Mouse (Mus musculus) intestine, embryonic 14.5 days (tissue): ENCODE results near the gene Fam129a. TPM values are rescaled to one million over a fixed set of nuclear protein-coding genes. Genes with fewer than 3 reads are reported as not detected.
"Not testable (repeated sequence)": the region's sequence is repeated elsewhere in the genome, so short reads cannot be mapped to it uniquely, and the experiment has no call there.

Experiments
- ATAC-seq: fragments of 200-750 bp; cut with Nextera tagmentation; replicated peaks from 2 replicates; pipeline ENCODE4 v1.8.0; 2017; ENCODE audit warnings: low read depth, moderate number of reproducible peaks, moderate TSS enrichment, moderate library complexity; ENCODE audit not compliant: low FRiP score, low TSS enrichment
- DNase-seq: peaks from one replicate; pipeline ENCODE4 v3.0.0-alpha.2; 2018; ENCODE audit warnings: low spot score
- H3K27ac ChIP-seq: fragments of 300-500 bp; sonication (generic); 2 replicates; pipeline ENCODE4 v1.5.1; 2014; ENCODE audit warnings: low read depth, mild to moderate bottlenecking, control low read depth
- H3K27me3 ChIP-seq: fragments of 300-500 bp; sonication (generic); replicated peaks from 2 replicates; pipeline ENCODE4 v1.6.1; 2014; ENCODE audit warnings: low read length, control low read depth; ENCODE audit not compliant: control insufficient read depth, insufficient read depth
- H3K36me3 ChIP-seq: fragments of 300-500 bp; sonication (generic); 2 replicates; pipeline ENCODE4 v1.6.1; 2014; ENCODE audit warnings: low read length, control low read depth; ENCODE audit not compliant: control insufficient read depth, insufficient read depth
- H3K4me1 ChIP-seq: fragments of 300-500 bp; sonication (generic); replicated peaks from 2 replicates; pipeline ENCODE4 v1.6.1; 2014; ENCODE audit warnings: low read length, control low read depth, mixed read lengths; ENCODE audit not compliant: control insufficient read depth, insufficient read depth
- H3K4me2 ChIP-seq: fragments of 300-500 bp; sonication (generic); 2 replicates; pipeline ENCODE4 v1.6.1; 2014; ENCODE audit warnings: low read length
- H3K4me3 ChIP-seq: fragments of 300-500 bp; sonication (generic); 2 replicates; pipeline ENCODE4 v1.5.1; 2014; ENCODE audit warnings: low read depth, low read length, control low read depth, mixed read lengths
- H3K9ac ChIP-seq: fragments of 300-500 bp; sonication (generic); 2 replicates; pipeline ENCODE4 v1.6.1; 2014; ENCODE audit warnings: mild to moderate bottlenecking, low read length
- H3K9me3 ChIP-seq: fragments of 300-500 bp; sonication (generic); 2 replicates; pipeline ENCODE4 v1.6.1; 2016; ENCODE audit warnings: low read length, control low read depth; ENCODE audit not compliant: control insufficient read depth
- WGBS: fragments of 180-500 bp; shearing (Covaris S2); extraction: QIAGEN DNeasy Blood & Tissue Kit; methylation state at CpG from one replicate; pipeline ENCODE4 v1.1.7; 2014; 5-methylcytosine and 5-hydroxymethylcytosine counted together
- polyA plus RNA-seq: library from polyadenylated mRNA; unstranded; fragments of >200 nt; fragmentation: Nextera tagmentation; extraction: Ambion mirVana; gene quantifications from 2 replicates; pipeline ENCODE4 v1.2.1, GENCODE M21; 2014

Gene Fam129a
- polyA plus RNA-seq, 1 experiment from 2014 or later: 5.2 TPM

DNA sequence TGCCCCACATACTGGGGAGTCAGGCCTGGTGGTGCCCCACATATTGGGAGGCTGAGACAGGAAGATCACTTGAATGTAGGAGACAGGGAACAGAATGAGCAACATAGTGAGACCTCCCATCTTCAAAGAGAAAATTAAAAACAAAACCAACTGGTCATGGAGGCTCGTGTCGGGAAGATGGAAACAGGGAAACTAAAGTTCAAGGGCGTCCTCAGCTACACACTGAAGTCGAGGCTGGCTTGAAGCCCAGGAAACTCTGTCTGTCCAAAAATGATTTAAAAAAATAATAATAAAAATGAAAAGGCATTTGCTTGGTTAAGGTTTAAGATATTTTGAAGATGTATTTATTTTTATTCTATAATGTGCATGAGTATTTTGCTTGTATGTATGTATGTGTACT is 152.8 kb downstream of the Fam129a start:
- H3K36me3 ChIP-seq: no peaks in the 10 kb centered on the region
- H3K27me3 ChIP-seq: no peaks in the 10 kb centered on the region
- H3K4me2 ChIP-seq: no peak overlapping the region
- no peak for ATAC-seq
- H3K9me3 ChIP-seq: no peaks in the 10 kb centered on the region
- no peak for DNase-seq
- 81% methylated on average over 4 of the region's 4 CpGs for WGBS
- no peak overlapping the region for H3K4me3 ChIP-seq
- no peak overlapping the region for H3K9ac ChIP-seq
- H3K4me1 ChIP-seq: no peaks in the 10 kb centered on the region
- H3K27ac ChIP-seq: no peak overlapping the region

DNA sequence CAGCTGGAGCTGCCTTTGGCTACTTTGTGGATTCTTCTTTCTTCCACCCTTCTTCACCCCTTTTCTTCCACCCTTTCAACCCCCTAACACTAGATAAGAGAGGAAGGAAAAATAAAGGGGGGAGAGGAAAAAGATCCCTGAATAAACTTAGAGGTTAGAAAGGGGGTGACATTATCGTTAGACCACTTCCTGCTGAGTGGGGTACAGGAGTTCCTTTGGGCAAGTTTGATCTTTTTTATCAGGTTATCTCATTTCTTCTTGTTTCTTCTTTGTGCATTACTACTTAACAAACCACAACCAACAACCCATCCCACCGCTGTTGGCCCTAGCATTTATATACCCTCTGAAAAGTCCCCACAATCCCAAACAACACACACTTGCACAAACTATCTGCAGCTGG is 154.6 kb downstream of the Fam129a start:
- Histone ChIP-seq H3K4me1 (no peaks in the 10 kb centered on the region), H3K4me2 (no peak overlapping the region), H3K4me3 (no peak overlapping the region), H3K27me3 (no peaks in the 10 kb centered on the region), H3K9ac (no peak overlapping the region), H3K27ac (no peak overlapping the region), H3K9me3 (no peaks in the 10 kb centered on the region), H3K36me3 (no peaks in the 10 kb centered on the region)
- no peak for ATAC-seq
- DNase-seq: no peak
- 64% methylated on average over 2 of the region's 2 CpGs for WGBS

DNA sequence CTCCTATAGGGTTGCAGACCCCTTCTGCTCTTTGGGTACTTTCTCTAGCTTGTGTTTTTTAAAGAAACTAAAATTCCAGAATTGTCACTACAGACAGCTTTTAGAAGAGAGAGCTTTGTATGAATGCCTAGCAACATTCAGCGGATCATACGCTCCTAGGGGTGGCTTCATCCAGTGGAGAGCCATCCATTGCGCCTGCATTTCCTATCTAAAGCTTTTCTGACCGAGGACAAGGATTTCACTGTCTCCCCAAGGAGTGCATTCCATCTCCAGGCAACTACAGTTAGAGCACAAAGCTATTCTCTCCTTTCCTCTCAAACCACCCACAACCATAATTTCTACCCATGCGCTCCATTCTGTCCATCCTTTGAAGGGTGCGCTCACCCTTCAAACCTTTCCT is 155.4 kb downstream of the Fam129a start:
- Histone ChIP-seq H3K9ac (no peak overlapping the region), H3K27ac (no peak overlapping the region), H3K4me1 (no peaks in the 10 kb centered on the region), H3K9me3 (no peaks in the 10 kb centered on the region), H3K27me3 (no peaks in the 10 kb centered on the region), H3K4me2 (no peak overlapping the region), H3K36me3 (no peaks in the 10 kb centered on the region), H3K4me3 (no peak overlapping the region)
- WGBS: 87% methylated on average over 6 of the region's 6 CpGs
- DNase-seq (no peak), ATAC-seq (no peak)

DNA sequence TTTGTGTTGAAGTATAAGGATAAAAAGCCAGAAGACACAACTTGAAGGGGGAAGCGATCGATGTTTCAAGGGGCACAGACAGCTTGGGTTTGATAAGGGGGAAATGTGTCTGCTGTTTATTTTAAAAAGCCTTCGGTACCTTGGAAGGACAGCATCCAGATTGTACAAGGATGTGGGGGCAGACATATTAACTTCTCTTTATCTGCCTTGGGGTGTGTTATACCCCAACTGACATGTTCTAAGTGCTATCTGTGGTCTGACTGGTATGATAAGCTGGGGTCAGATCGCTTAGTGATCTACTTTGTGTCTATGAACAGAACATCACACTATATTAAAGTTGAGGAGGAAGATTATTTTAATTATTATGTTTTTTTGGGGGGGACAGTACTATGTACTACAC is 157.2 kb downstream of the Fam129a start:
- DNase-seq: no peak
- H3K27me3 ChIP-seq: no peaks in the 10 kb centered on the region
- no peak overlapping the region for H3K27ac ChIP-seq
- WGBS: 57% methylated on average over 4 of the region's 4 CpGs
- no peaks in the 10 kb centered on the region for H3K36me3 ChIP-seq
- no peak for ATAC-seq
- no peak overlapping the region for H3K9ac ChIP-seq
- no peak overlapping the region for H3K4me3 ChIP-seq
- no peaks in the 10 kb centered on the region for H3K4me1 ChIP-seq
- no peak overlapping the region for H3K4me2 ChIP-seq
- H3K9me3 ChIP-seq: no peaks in the 10 kb centered on the region

DNA sequence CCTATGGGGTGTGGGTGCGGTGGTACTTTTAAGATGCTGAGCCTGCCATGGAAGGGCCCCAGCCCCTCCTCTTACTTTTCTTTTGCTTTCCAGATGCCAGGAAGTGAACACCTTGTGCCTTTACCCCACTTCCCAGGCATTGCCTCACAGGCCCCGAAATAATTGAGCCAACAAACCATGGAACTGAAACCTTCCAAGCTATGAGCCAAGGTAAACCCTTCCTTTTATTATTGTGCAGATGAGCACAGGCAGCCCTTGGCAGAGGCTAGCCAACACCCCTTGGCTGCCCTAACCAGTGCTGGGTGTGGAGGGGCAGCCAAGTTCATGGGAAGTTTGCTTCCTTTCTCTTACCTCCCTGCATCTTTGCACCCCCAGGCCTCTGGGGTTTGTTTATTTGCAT is 166.2 kb downstream of the Fam129a start:
- DNase-seq (no peak), ATAC-seq (no peak)
- Histone ChIP-seq H3K36me3 (no peaks in the 10 kb centered on the region), H3K4me1 (no peaks in the 10 kb centered on the region), H3K9me3 (no peaks in the 10 kb centered on the region), H3K27me3 (no peaks in the 10 kb centered on the region), H3K27ac (no peak overlapping the region), H3K4me3 (no peak overlapping the region), H3K4me2 (no peak overlapping the region), H3K9ac (no peak overlapping the region)
- WGBS: 85% methylated on average over 2 of the region's 2 CpGs

DNA sequence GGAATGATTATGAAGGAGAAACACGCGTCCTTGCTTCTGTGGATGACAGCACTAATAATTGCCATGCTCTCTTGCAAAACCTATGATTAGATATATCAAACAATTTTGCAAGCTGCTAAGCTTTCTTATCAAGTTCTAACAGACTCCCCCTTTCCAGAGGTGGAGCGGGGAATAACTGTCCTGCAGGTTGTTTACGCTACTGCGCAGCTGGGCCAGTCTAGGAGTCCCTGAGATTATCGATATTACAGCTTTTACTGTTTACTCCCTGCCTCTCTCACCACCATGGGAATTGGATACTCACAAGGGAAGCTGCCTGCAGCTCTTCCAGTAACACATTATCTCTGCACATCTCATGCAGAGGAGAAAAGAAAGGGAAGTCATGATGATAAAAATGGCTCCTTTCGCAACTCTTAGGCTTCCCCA is 170.2 kb downstream of the Fam129a start:
- ATAC-seq (no peak), DNase-seq (no peak)
- no peaks in the 10 kb centered on the region for H3K9me3 ChIP-seq
- 63% methylated on average over 7 of the region's 7 CpGs for WGBS
- no peak overlapping the region for H3K9ac ChIP-seq
- no peak overlapping the region for H3K4me3 ChIP-seq
- H3K4me1 ChIP-seq: no peaks in the 10 kb centered on the region
- H3K27ac ChIP-seq: no peak overlapping the region
- H3K27me3 ChIP-seq: no peaks in the 10 kb centered on the region
- H3K4me2 ChIP-seq: no peak overlapping the region
- H3K36me3 ChIP-seq: no peaks in the 10 kb centered on the region

DNA sequence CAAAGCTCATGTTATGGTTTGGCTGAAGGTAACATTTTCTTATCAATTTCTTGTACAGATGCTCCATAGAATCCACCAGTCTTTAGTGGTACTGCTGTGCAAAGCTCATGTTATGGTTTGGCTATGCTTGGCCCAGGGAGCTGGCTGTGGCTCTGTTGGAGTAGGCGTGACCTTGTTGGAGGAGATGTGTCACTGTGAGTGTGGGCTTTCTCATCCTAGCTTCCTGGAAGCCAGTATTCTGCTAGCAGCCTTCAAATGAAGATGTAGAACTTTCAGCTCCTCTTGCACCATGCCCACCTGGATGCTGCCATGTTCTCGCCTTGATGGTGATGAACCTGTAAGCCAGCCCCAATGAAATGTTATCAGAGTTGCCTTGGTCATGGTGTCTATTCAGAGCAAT is 178.9 kb downstream of the Fam129a start:
- DNase-seq, ATAC-seq, H3K4me1 ChIP-seq, H3K9ac ChIP-seq, H3K27me3 ChIP-seq, H3K36me3 ChIP-seq, H3K27ac ChIP-seq, H3K4me2 ChIP-seq, H3K9me3 ChIP-seq, H3K4me3 ChIP-seq: not testable (repeated sequence)
- 88% methylated on average over 2 of the region's 2 CpGs for WGBS

DNA sequence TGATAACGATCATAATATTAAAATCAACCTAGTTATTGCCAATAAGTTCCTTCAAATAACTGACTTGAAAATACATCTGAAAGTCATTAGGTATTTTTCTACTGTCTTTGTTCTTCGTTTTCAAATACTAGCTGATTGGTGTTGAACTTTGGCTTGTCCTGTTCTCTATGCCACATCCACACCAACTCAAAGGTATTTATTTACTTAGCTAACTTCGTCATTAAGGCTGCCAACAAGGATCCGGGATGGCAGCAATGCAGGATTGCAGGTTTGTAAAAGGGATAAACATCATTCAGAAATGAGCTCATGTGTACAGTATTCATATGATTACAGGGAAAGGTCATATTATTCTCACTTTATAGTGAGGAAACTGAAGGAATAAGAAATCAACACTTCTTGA is 182.0 kb downstream of the Fam129a start:
- Histone ChIP-seq H3K36me3 (no peaks in the 10 kb centered on the region), H3K27ac (no peak overlapping the region), H3K9me3 (no peaks in the 10 kb centered on the region), H3K4me3 (no peak overlapping the region), H3K9ac (no peak overlapping the region), H3K27me3 (no peaks in the 10 kb centered on the region), H3K4me1 (peaks cover 13% of the 10 kb centered on the region; the same call in 1 of the 2 replicates), H3K4me2 (no peak overlapping the region)
- WGBS: 74% methylated on average over 4 of the region's 4 CpGs
- ATAC-seq (no peak), DNase-seq (no peak)

DNA sequence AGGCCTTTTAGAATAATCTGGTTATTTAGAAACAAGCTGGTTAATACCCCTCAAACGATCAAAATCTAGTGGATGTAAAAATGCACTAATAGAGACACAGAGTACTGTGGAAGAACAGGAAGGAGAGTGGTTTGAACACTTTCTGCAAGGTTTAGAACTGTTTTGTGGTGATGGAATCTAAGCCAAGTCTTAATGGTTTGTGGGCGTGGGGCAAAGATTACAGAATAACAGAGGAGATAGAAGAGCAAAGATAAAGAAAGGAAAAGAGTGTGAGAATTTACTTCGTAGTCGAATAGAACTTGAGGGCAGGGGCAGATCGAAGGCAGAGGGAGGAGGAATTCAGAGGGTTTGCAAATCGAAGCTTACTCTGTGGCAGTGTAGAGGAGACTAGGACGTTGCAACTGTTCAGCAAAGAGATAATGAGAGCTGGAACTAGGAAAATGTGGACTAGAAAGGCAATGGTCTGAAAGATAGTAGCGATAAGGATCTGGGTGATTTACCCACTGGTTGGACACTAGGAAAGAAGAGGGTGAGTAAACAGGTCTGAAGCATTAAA is 182.5 kb downstream of the Fam129a start:
- H3K9ac ChIP-seq: no peak overlapping the region
- H3K4me3 ChIP-seq: no peak overlapping the region
- DNase-seq: no peak

More for the DNA sequence above, 182.5 kb downstream of the Fam129a start:
- no peaks in the 10 kb centered on the region for H3K36me3 ChIP-seq
- no peaks in the 10 kb centered on the region for H3K9me3 ChIP-seq
- H3K27me3 ChIP-seq: no peaks in the 10 kb centered on the region
- H3K4me1 ChIP-seq: peaks cover 13% of the 10 kb centered on the region; the same call in 1 of the 2 replicates
- no peak overlapping the region for H3K4me2 ChIP-seq
- ATAC-seq: no peak
- WGBS: 77% methylated on average over 8 of the region's 8 CpGs
- H3K27ac ChIP-seq: no peak overlapping the region
